Mouse (Mus musculus) limb, embryonic 14.5 days (tissue): ENCODE measurements at regions not wholly inside any gene's neighbourhood (a gene's known extent, or its start where the extent isn't known, plus 50 kb on each side); places are given as distances from the start of the nearest gene placed in this dataset.
A peak's percentile ranks its signal among the peaks of the same experiment; 100 is the strongest.

ENCODE experiments used
- ATAC-seq: fragments of 200-750 bp; cut with Nextera tagmentation; 2 replicates; pipeline ENCODE4 v1.8.0; 2017; ENCODE audit warnings: low read depth, moderate number of reproducible peaks, moderate TSS enrichment; ENCODE audit not compliant: low FRiP score
- DNase-seq: peaks from one replicate; pipeline ENCODE4 v3.0.0-alpha.2; 2015; ENCODE audit warnings: low spot score
- H3K27ac ChIP-seq: fragments of 300-500 bp; sonication (generic); replicated peaks from 2 replicates; pipeline ENCODE4 v1.5.1; 2014; ENCODE audit warnings: low read depth, mild to moderate bottlenecking, low read length, moderate library complexity, mixed read lengths
- H3K27me3 ChIP-seq: fragments of 300-500 bp; sonication (generic); 2 replicates; pipeline ENCODE4 v1.6.1; 2014; ENCODE audit warnings: low read length, mixed read lengths; ENCODE audit not compliant: control insufficient read depth, insufficient read depth
- H3K36me3 ChIP-seq: fragments of 300-500 bp; sonication (generic); 2 replicates; pipeline ENCODE4 v1.6.1; 2014; ENCODE audit warnings: mild to moderate bottlenecking, low read length, moderate library complexity, mixed read lengths; ENCODE audit not compliant: control insufficient read depth, insufficient read depth
- H3K4me1 ChIP-seq: fragments of 300-500 bp; sonication (generic); 2 replicates; pipeline ENCODE4 v1.6.1; 2014; ENCODE audit warnings: antibody characterized with exemption, low read length, mixed read lengths; ENCODE audit not compliant: control insufficient read depth, insufficient read depth
- H3K4me2 ChIP-seq: fragments of 300-500 bp; sonication (generic); replicated peaks from 2 replicates; pipeline ENCODE4 v1.6.1; 2014; ENCODE audit warnings: low read depth, mild to moderate bottlenecking, low read length, moderate library complexity; ENCODE audit not compliant: severe bottlenecking
- H3K4me3 ChIP-seq: fragments of 300-500 bp; sonication (generic); replicated peaks from 2 replicates; pipeline ENCODE4 v1.5.1; 2014; ENCODE audit warnings: low read length
- H3K9ac ChIP-seq: fragments of 300-500 bp; sonication (generic); 2 replicates; pipeline ENCODE4 v1.6.1; 2014; ENCODE audit warnings: mild to moderate bottlenecking, low read depth, low read length, moderate library complexity; ENCODE audit not compliant: severe bottlenecking
- H3K9me3 ChIP-seq: fragments of 300-500 bp; sonication (generic); 2 replicates; pipeline ENCODE4 v1.6.1; 2016; ENCODE audit warnings: low read length; ENCODE audit not compliant: control insufficient read depth
- POLR2A ChIP-seq: fragments of 200-500 bp; IDR thresholded peaks from 2 replicates; pipeline ENCODE4 v1.8.0; 2012; ENCODE audit warnings: inconsistent platforms, mild to moderate bottlenecking, moderate library complexity, borderline replicate concordance; ENCODE audit not compliant: insufficient read depth, insufficient read length; ENCODE audit errors: extremely low read depth
- WGBS: fragments of 180-500 bp; shearing (Covaris S2); extraction: QIAGEN DNeasy Blood & Tissue Kit; methylation state at CpG from one replicate; pipeline ENCODE4 v1.1.7; 2014; 5-methylcytosine and 5-hydroxymethylcytosine counted together

GRCm38 (mm10) chr7:83431094-83431493, 153.6 kb upstream of the Tmc3 start:
- Histone ChIP-seq H3K4me3 (no peak overlapping the region), H3K27ac (0 out of 2 replicates have a peak overlapping the region, but pooled peaks have one; percentile 0), H3K4me1 (peaks cover 33% of the 10 kb centered on the region), H3K27me3 (no peaks in the 10 kb centered on the region), H3K9me3 (no peaks in the 10 kb centered on the region), H3K4me2 (no peak overlapping the region), H3K36me3 (no peaks in the 10 kb centered on the region), H3K9ac (no peak overlapping the region)
- ATAC-seq (peak; percentile 44; the same call in 1 of the 2 replicates), DNase-seq (peak; percentile 85)
- no peak for TF ChIP-seq POLR2A
- 28% methylated on average over 2 of the region's 2 CpGs for WGBS

- H3K4me1 ChIP-seq: peaks cover 33% of the 10 kb centered on the region
- H3K27ac ChIP-seq: no peak overlapping the region
- no peaks in the 10 kb centered on the region for H3K27me3 ChIP-seq
- 91% methylated on average over 1 of the region's 1 CpGs for WGBS
- no peaks in the 10 kb centered on the region for H3K36me3 ChIP-seq
- no peak overlapping the region for H3K4me3 ChIP-seq
- TF ChIP-seq POLR2A: no peak
- no peak for ATAC-seq
- DNase-seq: no peak
- H3K9ac ChIP-seq: no peak overlapping the region
- no peak overlapping the region for H3K4me2 ChIP-seq
- no peaks in the 10 kb centered on the region for H3K9me3 ChIP-seq
Observed at GRCm38 (mm10) chr7:83432843-83433242, 151.9 kb upstream of the Tmc3 start.

GRCm38 (mm10) chr7:83433959-83434715, 150.6 kb upstream of the Tmc3 start:
- Histone ChIP-seq H3K4me2 (no peak overlapping the region), H3K4me3 (no peak overlapping the region), H3K36me3 (no peaks in the 10 kb centered on the region), H3K9ac (no peak overlapping the region), H3K9me3 (no peaks in the 10 kb centered on the region), H3K27me3 (no peaks in the 10 kb centered on the region), H3K4me1 (peaks cover 33% of the 10 kb centered on the region), H3K27ac (peak overlapping the region; percentile 67)
- WGBS: 19% methylated on average over 5 of the region's 5 CpGs
- peak; percentile 44 for DNase-seq
- peak; percentile 54; the same call in 1 of the 2 replicates for ATAC-seq
- no peak for TF ChIP-seq POLR2A

GRCm38 (mm10) chr7:83438538-83439393, 146.0 kb upstream of the Tmc3 start:
- H3K9me3 ChIP-seq: no peaks in the 10 kb centered on the region
- H3K4me3 ChIP-seq: no peak overlapping the region
- H3K36me3 ChIP-seq: no peaks in the 10 kb centered on the region
- H3K4me1 ChIP-seq: peaks cover 14% of the 10 kb centered on the region
- H3K9ac ChIP-seq: no peak overlapping the region
- WGBS: 60% methylated on average over 7 of the region's 7 CpGs
- H3K27ac ChIP-seq: no peak overlapping the region
- ATAC-seq (no peak), DNase-seq (peak; percentile 14)
- no peak for TF ChIP-seq POLR2A
- no peak overlapping the region for H3K4me2 ChIP-seq
- no peaks in the 10 kb centered on the region for H3K27me3 ChIP-seq

- Histone ChIP-seq H3K9me3 (no peaks in the 10 kb centered on the region), H3K4me3 (no peak overlapping the region), H3K36me3 (no peaks in the 10 kb centered on the region), H3K27ac (peak overlapping the region; percentile 71), H3K4me1 (peaks cover 24% of the 10 kb centered on the region), H3K4me2 (peak overlapping the region; percentile 28; the same call in 1 of the 2 replicates), H3K27me3 (no peaks in the 10 kb centered on the region), H3K9ac (no peak overlapping the region)
- WGBS: 17% methylated on average over 16 of the region's 16 CpGs
- peak; percentile 90 for DNase-seq
- ATAC-seq: peak; percentile 87
- no peak for TF ChIP-seq POLR2A
Observed at GRCm38 (mm10) chr7:83443596-83444278, 141.0 kb upstream of the Tmc3 start.
